Mouse (Mus musculus): ENCODE data around the gene Prepl. TPM values are rescaled to one million over a fixed set of nuclear protein-coding genes. Genes with fewer than 3 reads are reported as not detected.

Gene Prepl
- polyA plus RNA-seq, 1 experiment: 18.0 TPM

GRCm38 (mm10) chr17:85038311-85038710 lies 51.7 kb downstream of the Prepl start:
- DNase-seq: peak; percentile 52
- TF ChIP-seq POLR2A (IDR thresholded peaks at IDR 0.05; ENCODE audit: low read depth, low read length): no peak
- TF ChIP-seq CTCF (conservative IDR thresholded peaks at IDR 0.05; ENCODE audit: insufficient read depth, insufficient read length, low read depth, low read length): no peak
- H3K27me3 ChIP-seq (replicated peaks; ENCODE audit: control insufficient read depth, insufficient read depth, low read length): no peaks in the 10 kb centered on the region
- peaks cover 3% of the 10 kb centered on the region; the same call in 1 of the 2 replicates for H3K36me3 ChIP-seq (ENCODE audit: control insufficient read depth, insufficient read depth, low read length)
- H3K27ac ChIP-seq (ENCODE audit: insufficient read depth, low read depth, low read length): no peak overlapping the region
- WGBS: 79% methylated on average over 4 of the region's 4 CpGs
- H3K4me3 ChIP-seq (ENCODE audit: insufficient read depth, low read depth, low read length): no peak overlapping the region
- peaks cover 29% of the 10 kb centered on the region; the same call in 1 of the 2 replicates for H3K4me1 ChIP-seq (ENCODE audit: control insufficient read depth, insufficient read depth, low read length)

GRCm38 (mm10) chr17:85037855-85038254 lies 52.2 kb downstream of the Prepl start:
- DNase-seq: no peak
- 81% methylated on average over 5 of the region's 5 CpGs for WGBS
- no peak overlapping the region for H3K4me3 ChIP-seq (ENCODE audit: insufficient read depth, low read depth, low read length)
- H3K4me1 ChIP-seq (ENCODE audit: control insufficient read depth, insufficient read depth, low read length): peaks cover 24% of the 10 kb centered on the region; the same call in 1 of the 2 replicates
- peaks cover 3% of the 10 kb centered on the region; the same call in 1 of the 2 replicates for H3K36me3 ChIP-seq (ENCODE audit: control insufficient read depth, insufficient read depth, low read length)
- no peaks in the 10 kb centered on the region for H3K27me3 ChIP-seq (replicated peaks; ENCODE audit: control insufficient read depth, insufficient read depth, low read length)
- TF ChIP-seq CTCF (conservative IDR thresholded peaks at IDR 0.05; ENCODE audit: insufficient read depth, insufficient read length, low read depth, low read length) (no peak), POLR2A (IDR thresholded peaks at IDR 0.05; ENCODE audit: low read depth, low read length) (no peak)
- no peak overlapping the region for H3K27ac ChIP-seq (ENCODE audit: insufficient read depth, low read depth, low read length)

GRCm38 (mm10) chr17:85034068-85034467 lies 56.0 kb downstream of the Prepl start:
- TF ChIP-seq CTCF (conservative IDR thresholded peaks at IDR 0.05; ENCODE audit: insufficient read depth, insufficient read length, low read depth, low read length) (no peak), POLR2A (IDR thresholded peaks at IDR 0.05; ENCODE audit: low read depth, low read length) (no peak)
- DNase-seq: no peak
- H3K4me3 ChIP-seq (ENCODE audit: insufficient read depth, low read depth, low read length): no peak overlapping the region
- no peak overlapping the region for H3K27ac ChIP-seq (ENCODE audit: insufficient read depth, low read depth, low read length)
- no peaks in the 10 kb centered on the region for H3K27me3 ChIP-seq (replicated peaks; ENCODE audit: control insufficient read depth, insufficient read depth, low read length)
- WGBS: 47% methylated on average over 11 of the region's 11 CpGs
- H3K36me3 ChIP-seq (ENCODE audit: control insufficient read depth, insufficient read depth, low read length): peaks cover 3% of the 10 kb centered on the region; the same call in 1 of the 2 replicates
- H3K4me1 ChIP-seq (ENCODE audit: control insufficient read depth, insufficient read depth, low read length): peaks cover 3% of the 10 kb centered on the region; the same call in 1 of the 2 replicates

GRCm38 (mm10) chr17:85033087-85033486 lies 57.0 kb downstream of the Prepl start:
- Histone ChIP-seq H3K36me3 (ENCODE audit: control insufficient read depth, insufficient read depth, low read length) (peaks cover 3% of the 10 kb centered on the region; the same call in 1 of the 2 replicates), H3K27ac (ENCODE audit: insufficient read depth, low read depth, low read length) (no peak overlapping the region), H3K4me3 (ENCODE audit: insufficient read depth, low read depth, low read length) (no peak overlapping the region), H3K4me1 (ENCODE audit: control insufficient read depth, insufficient read depth, low read length) (peaks cover 3% of the 10 kb centered on the region; the same call in 1 of the 2 replicates), H3K27me3 (replicated peaks; ENCODE audit: control insufficient read depth, insufficient read depth, low read length) (no peaks in the 10 kb centered on the region)
- DNase-seq: no peak
- TF ChIP-seq POLR2A (IDR thresholded peaks at IDR 0.05; ENCODE audit: low read depth, low read length) (no peak), CTCF (conservative IDR thresholded peaks at IDR 0.05; ENCODE audit: insufficient read depth, insufficient read length, low read depth, low read length) (no peak)
- WGBS: 54% methylated on average over 3 of the region's 3 CpGs

GRCm38 (mm10) chr17:85030651-85031050 lies 59.4 kb downstream of the Prepl start:
- H3K36me3 ChIP-seq (ENCODE audit: control insufficient read depth, insufficient read depth, low read length): no peaks in the 10 kb centered on the region; the same call in 1 of the 2 replicates
- H3K27me3 ChIP-seq (replicated peaks; ENCODE audit: control insufficient read depth, insufficient read depth, low read length): no peaks in the 10 kb centered on the region
- peak; percentile 64 for DNase-seq
- TF ChIP-seq CTCF (conservative IDR thresholded peaks at IDR 0.05; ENCODE audit: insufficient read depth, insufficient read length, low read depth, low read length) (no peak), POLR2A (IDR thresholded peaks at IDR 0.05; ENCODE audit: low read depth, low read length) (peak; percentile 24)
- peak overlapping the region; percentile 87 for H3K27ac ChIP-seq (ENCODE audit: insufficient read depth, low read depth, low read length)
- 39% methylated on average over 5 of the region's 5 CpGs for WGBS
- peaks cover 6% of the 10 kb centered on the region; the same call in 1 of the 2 replicates for H3K4me1 ChIP-seq (ENCODE audit: control insufficient read depth, insufficient read depth, low read length)
- peak overlapping the region; percentile 80 for H3K4me3 ChIP-seq (ENCODE audit: insufficient read depth, low read depth, low read length)

GRCm38 (mm10) chr17:85028797-85029196 lies 61.2 kb downstream of the Prepl start:
- peak overlapping the region; percentile 63 for H3K4me3 ChIP-seq (ENCODE audit: insufficient read depth, low read depth, low read length)
- H3K36me3 ChIP-seq (ENCODE audit: control insufficient read depth, insufficient read depth, low read length): no peaks in the 10 kb centered on the region
- no peaks in the 10 kb centered on the region for H3K27me3 ChIP-seq (replicated peaks; ENCODE audit: control insufficient read depth, insufficient read depth, low read length)
- peak; percentile 56 for DNase-seq
- H3K4me1 ChIP-seq (ENCODE audit: control insufficient read depth, insufficient read depth, low read length): peaks cover 9% of the 10 kb centered on the region
- TF ChIP-seq CTCF (conservative IDR thresholded peaks at IDR 0.05; ENCODE audit: insufficient read depth, insufficient read length, low read depth, low read length) (no peak), POLR2A (IDR thresholded peaks at IDR 0.05; ENCODE audit: low read depth, low read length) (no peak)
- WGBS: 63% methylated on average over 10 of the region's 10 CpGs
- peak overlapping the region; percentile 79 for H3K27ac ChIP-seq (ENCODE audit: insufficient read depth, low read depth, low read length)

- Histone ChIP-seq H3K27me3 (replicated peaks; ENCODE audit: control insufficient read depth, insufficient read depth, low read length) (no peaks in the 10 kb centered on the region), H3K27ac (ENCODE audit: insufficient read depth, low read depth, low read length) (peak within 1 kb of the TSS; percentile 79), H3K4me3 (ENCODE audit: insufficient read depth, low read depth, low read length) (peak within 1 kb of the TSS; percentile 63), H3K36me3 (ENCODE audit: control insufficient read depth, insufficient read depth, low read length) (no peaks in the 10 kb centered on the region), H3K4me1 (ENCODE audit: control insufficient read depth, insufficient read depth, low read length) (peaks cover 12% of the 10 kb centered on the region)
- 56% methylated on average over 20 of the region's 20 CpGs for WGBS
- no peak for TF ChIP-seq POLR2A (IDR thresholded peaks at IDR 0.05; ENCODE audit: low read depth, low read length)
- TF ChIP-seq CTCF (conservative IDR thresholded peaks at IDR 0.05; ENCODE audit: insufficient read depth, insufficient read length, low read depth, low read length): no peak
- peak; percentile 78 for DNase-seq
Observed at GRCm38 (mm10) chr17:85028093-85028739, 61.8 kb downstream of the Prepl start, which contains the start of gene Slc3a1. TSS of gene Slc3a1 (plus strand) at chr17:85028376.

All from kidney, adult 2 months (tissue).